Mouse (Mus musculus): ENCODE measurements around the gene Mif4gd. TPM values are rescaled to one million over a fixed set of nuclear protein-coding genes. Genes with fewer than 3 reads are reported as not detected.

Gene Mif4gd
- polyA plus RNA-seq, 2 experiments = 23.1 to 34.2 TPM

GRCm38 (mm10) chr11:115643265-115643664, 30.5 kb upstream of the Mif4gd start:
- H3K4me2 ChIP-seq (replicated peaks; ENCODE audit: low read depth, low read length, severe bottlenecking) = no peak overlapping the region
- H3K27me3 ChIP-seq (ENCODE audit: control insufficient read depth, insufficient read depth, low read length) = no peaks in the 10 kb centered on the region
- no peak for TF ChIP-seq POLR2A (IDR thresholded peaks at IDR 0.05; ENCODE audit: borderline replicate concordance, extremely low read depth, insufficient read depth, insufficient read length)
- H3K4me3 ChIP-seq (replicated peaks; ENCODE audit: low read length) = no peak overlapping the region
- H3K9ac ChIP-seq (ENCODE audit: low read depth, low read length, severe bottlenecking) = no peak overlapping the region
- no peaks in the 10 kb centered on the region for H3K9me3 ChIP-seq (ENCODE audit: control insufficient read depth, low read length)
- H3K27ac ChIP-seq (replicated peaks; ENCODE audit: low read depth, low read length) = no peak overlapping the region
- no peak for ATAC-seq (ENCODE audit: low FRiP score, low read depth)
- DNase-seq (ENCODE audit: low spot score) = no peak
- WGBS = 72% methylated on average over 10 of the region's 10 CpGs
- peaks cover 21% of the 10 kb centered on the region for H3K36me3 ChIP-seq (ENCODE audit: control insufficient read depth, insufficient read depth, low read length)
- no peaks in the 10 kb centered on the region for H3K4me1 ChIP-seq (ENCODE audit: control insufficient read depth, insufficient read depth, low read length)

- H3K4me1 ChIP-seq (ENCODE audit: control insufficient read depth, insufficient read depth, low read length) = no peaks in the 10 kb centered on the region
- no peak for TF ChIP-seq POLR2A (IDR thresholded peaks at IDR 0.05; ENCODE audit: borderline replicate concordance, extremely low read depth, insufficient read depth, insufficient read length)
- no peaks in the 10 kb centered on the region for H3K27me3 ChIP-seq (ENCODE audit: control insufficient read depth, insufficient read depth, low read length)
- no peak overlapping the region for H3K4me2 ChIP-seq (replicated peaks; ENCODE audit: low read depth, low read length, severe bottlenecking)
- H3K36me3 ChIP-seq (ENCODE audit: control insufficient read depth, insufficient read depth, low read length) = peaks cover 15% of the 10 kb centered on the region
- no peaks in the 10 kb centered on the region for H3K9me3 ChIP-seq (ENCODE audit: control insufficient read depth, low read length)
- no peak overlapping the region for H3K27ac ChIP-seq (replicated peaks; ENCODE audit: low read depth, low read length)
- DNase-seq (ENCODE audit: low spot score) = no peak
- H3K9ac ChIP-seq (ENCODE audit: low read depth, low read length, severe bottlenecking) = no peak overlapping the region
- ATAC-seq (ENCODE audit: low FRiP score, low read depth) = no peak
- H3K4me3 ChIP-seq (replicated peaks; ENCODE audit: low read length) = no peak overlapping the region
- 86% methylated on average over 2 of the region's 2 CpGs for WGBS
These were observed 29.9 kb upstream of the Mif4gd start for GRCm38 (mm10) chr11:115642705-115643104.

GRCm38 (mm10) chr11:115641664-115642036, 28.9 kb upstream of the Mif4gd start:
- no peak overlapping the region for H3K4me3 ChIP-seq (replicated peaks; ENCODE audit: low read length)
- no peak overlapping the region for H3K4me2 ChIP-seq (replicated peaks; ENCODE audit: low read depth, low read length, severe bottlenecking)
- H3K36me3 ChIP-seq (ENCODE audit: control insufficient read depth, insufficient read depth, low read length) = peaks cover 12% of the 10 kb centered on the region
- H3K9ac ChIP-seq (ENCODE audit: low read depth, low read length, severe bottlenecking) = peak overlapping the region; percentile 28; the same call in 1 of the 2 replicates
- ATAC-seq (ENCODE audit: low FRiP score, low read depth) (no peak), DNase-seq (ENCODE audit: low spot score) (no peak)
- H3K9me3 ChIP-seq (ENCODE audit: control insufficient read depth, low read length) = no peaks in the 10 kb centered on the region
- 88% methylated on average over 4 of the region's 4 CpGs for WGBS
- TF ChIP-seq POLR2A (IDR thresholded peaks at IDR 0.05; ENCODE audit: borderline replicate concordance, extremely low read depth, insufficient read depth, insufficient read length) = no peak
- no peaks in the 10 kb centered on the region for H3K27me3 ChIP-seq (ENCODE audit: control insufficient read depth, insufficient read depth, low read length)
- H3K4me1 ChIP-seq (ENCODE audit: control insufficient read depth, insufficient read depth, low read length) = no peaks in the 10 kb centered on the region
- H3K27ac ChIP-seq (replicated peaks; ENCODE audit: low read depth, low read length) = no peak overlapping the region

GRCm38 (mm10) chr11:115640978-115641663, 28.4 kb upstream of the Mif4gd start:
- peak overlapping the region; percentile 28; the same call in 1 of the 2 replicates for H3K9ac ChIP-seq (ENCODE audit: low read depth, low read length, severe bottlenecking)
- no peak overlapping the region for H3K27ac ChIP-seq (replicated peaks; ENCODE audit: low read depth, low read length)
- no peak; the same call in 1 of the 2 replicates for ATAC-seq (ENCODE audit: low FRiP score, low read depth)
- DNase-seq (ENCODE audit: low spot score) = no peak
- H3K4me2 ChIP-seq (replicated peaks; ENCODE audit: low read depth, low read length, severe bottlenecking) = no peak overlapping the region
- no peaks in the 10 kb centered on the region for H3K4me1 ChIP-seq (ENCODE audit: control insufficient read depth, insufficient read depth, low read length)
- H3K27me3 ChIP-seq (ENCODE audit: control insufficient read depth, insufficient read depth, low read length) = no peaks in the 10 kb centered on the region
- H3K36me3 ChIP-seq (ENCODE audit: control insufficient read depth, insufficient read depth, low read length) = peaks cover 8% of the 10 kb centered on the region
- no peaks in the 10 kb centered on the region for H3K9me3 ChIP-seq (ENCODE audit: control insufficient read depth, low read length)
- no peak overlapping the region for H3K4me3 ChIP-seq (replicated peaks; ENCODE audit: low read length)
- WGBS = 46% methylated on average over 14 of the region's 14 CpGs
- no peak for TF ChIP-seq POLR2A (IDR thresholded peaks at IDR 0.05; ENCODE audit: borderline replicate concordance, extremely low read depth, insufficient read depth, insufficient read length)

DNA sequence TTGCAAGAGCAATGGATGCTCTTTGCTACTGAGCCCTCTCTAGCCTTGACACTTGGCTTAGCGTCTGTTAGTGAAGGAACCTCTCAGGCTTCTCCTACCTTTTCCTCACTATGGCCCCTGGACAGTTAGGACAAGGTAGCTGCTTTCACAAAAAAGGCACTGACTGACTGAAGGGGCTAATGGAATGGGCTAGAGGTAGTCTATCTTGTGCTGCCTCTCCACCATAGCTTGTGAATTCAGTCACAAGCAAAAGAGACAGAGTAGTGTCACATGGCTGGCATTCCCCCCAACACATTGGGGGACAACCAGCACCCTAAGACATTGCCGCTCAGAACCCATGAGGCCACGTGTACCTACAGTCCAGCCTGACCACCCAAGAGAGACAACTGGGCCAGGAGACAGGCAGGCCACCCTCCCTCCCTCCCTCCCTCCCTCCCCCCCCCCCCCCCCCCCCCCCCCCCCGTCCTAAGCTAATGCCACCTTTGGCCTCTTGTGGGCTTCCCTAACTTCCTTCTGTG, 27.6 kb upstream of the Mif4gd start:
- Histone ChIP-seq H3K4me3 (replicated peaks; ENCODE audit: low read length) (no peak overlapping the region), H3K9ac (ENCODE audit: low read depth, low read length, severe bottlenecking) (no peak overlapping the region), H3K4me1 (ENCODE audit: control insufficient read depth, insufficient read depth, low read length) (no peaks in the 10 kb centered on the region), H3K27ac (replicated peaks; ENCODE audit: low read depth, low read length) (no peak overlapping the region), H3K36me3 (ENCODE audit: control insufficient read depth, insufficient read depth, low read length) (peaks cover 8% of the 10 kb centered on the region; the same call in 1 of the 2 replicates), H3K9me3 (ENCODE audit: control insufficient read depth, low read length) (no peaks in the 10 kb centered on the region), H3K27me3 (ENCODE audit: control insufficient read depth, insufficient read depth, low read length) (no peaks in the 10 kb centered on the region), H3K4me2 (replicated peaks; ENCODE audit: low read depth, low read length, severe bottlenecking) (no peak overlapping the region)
- DNase-seq (ENCODE audit: low spot score) (no peak), ATAC-seq (ENCODE audit: low FRiP score, low read depth) (no peak)
- WGBS = 88% methylated on average over 3 of the region's 4 CpGs
- TF ChIP-seq POLR2A (IDR thresholded peaks at IDR 0.05; ENCODE audit: borderline replicate concordance, extremely low read depth, insufficient read depth, insufficient read length) = no peak

Data from limb, embryonic 14.5 days (tissue).